Mouse (Mus musculus): Measurements from ENCODE around the gene Gatc.
"Not testable (repeated sequence)": the region's sequence is repeated elsewhere in the genome, so short reads cannot be mapped to it uniquely, and the experiment has no call there.

The Gatc gene

GRCm38 (mm10) chr5:115340577-115341313 lies at the start of gene Gatc, which contains the start of gene Triap1:
Gatc (minus strand) TSS chr5:115341178.
Triap1 (plus strand) TSS chr5:115341225.
- DNase-seq, result peak; percentile 96 to 97

- DNase-seq, result not testable (repeated sequence)
Measured at GRCm38 (mm10) chr5:115378882-115379281, 37.9 kb upstream of the Gatc start.

DNA sequence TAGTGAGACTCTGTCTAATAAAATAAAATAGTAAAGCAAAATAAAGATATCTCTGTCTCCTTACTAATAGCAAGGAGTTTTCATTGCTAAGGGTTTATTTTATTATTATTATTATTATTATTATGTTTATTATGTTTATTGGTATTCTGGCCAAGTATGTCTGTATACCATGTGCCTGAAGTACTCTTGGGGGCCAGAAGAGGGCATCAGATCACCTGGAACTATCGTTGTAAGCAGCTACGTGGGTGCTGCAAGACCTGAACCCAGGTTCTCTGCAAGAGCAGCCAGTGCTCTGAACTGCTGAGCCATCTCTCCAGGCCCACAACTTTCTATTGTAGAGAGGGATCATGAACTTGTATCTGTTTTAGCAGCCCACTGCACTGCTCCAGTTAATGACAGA lies 34.5 kb upstream of the Gatc start:
- peak in 1 of 2 experiments; percentile 19 for DNase-seq

GRCm38 (mm10) chr5:115374204-115374820 lies 33.3 kb upstream of the Gatc start:
- DNase-seq, result no peak

- peak in 1 of 2 experiments; percentile 11 for DNase-seq
Measured at GRCm38 (mm10) chr5:115373441-115374203, 32.6 kb upstream of the Gatc start.

DNA sequence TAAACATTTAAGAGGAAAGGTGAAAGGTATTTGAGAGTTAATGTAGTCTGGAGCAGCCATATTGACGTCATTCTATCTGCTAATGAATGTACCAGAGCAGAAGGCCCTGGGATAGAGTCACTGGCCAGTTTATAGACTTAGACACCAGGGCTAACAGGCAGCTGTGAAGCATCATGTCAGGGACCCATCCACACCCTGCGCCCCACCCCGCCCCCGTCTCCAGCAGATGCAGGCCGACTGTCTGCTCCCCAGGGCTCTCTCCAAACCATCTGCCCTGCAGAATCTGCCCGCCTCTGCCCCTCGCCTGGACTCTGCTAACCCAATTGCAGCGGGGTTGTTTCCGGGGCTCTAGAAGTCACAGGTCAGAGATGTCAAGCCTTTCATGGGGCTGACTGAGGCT lies 30.8 kb upstream of the Gatc start:
- peak; percentile 21 to 34 for DNase-seq

- no peak for DNase-seq
Measured at GRCm38 (mm10) chr5:115364782-115365181, 23.8 kb upstream of the Gatc start.

GRCm38 (mm10) chr5:115362819-115363714 lies 22.1 kb upstream of the Gatc start:
- DNase-seq, result no peak

DNA sequence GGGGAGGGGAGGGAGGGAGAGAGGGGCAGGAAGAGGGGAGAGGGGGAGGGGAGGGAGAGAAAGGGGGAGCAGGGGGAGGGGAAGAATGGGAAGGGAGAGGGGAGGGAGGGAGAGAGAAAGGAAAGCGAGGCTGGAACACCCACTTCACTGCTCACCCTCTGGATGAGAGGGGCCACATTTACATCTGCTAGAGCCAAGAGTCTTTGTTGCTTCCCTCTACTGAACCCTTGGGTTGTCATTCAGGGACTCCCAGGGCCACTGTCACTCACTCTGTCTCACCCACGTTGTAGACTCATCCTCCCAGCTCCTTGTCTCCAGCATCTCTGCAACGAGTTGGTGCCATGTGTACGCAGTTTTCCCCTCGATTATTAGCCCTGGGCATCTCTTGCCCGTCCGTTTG lies 21.2 kb upstream of the Gatc start:
- DNase-seq, result no peak

GRCm38 (mm10) chr5:115359851-115360372 lies 18.9 kb upstream of the Gatc start:
- no peak for DNase-seq

DNA sequence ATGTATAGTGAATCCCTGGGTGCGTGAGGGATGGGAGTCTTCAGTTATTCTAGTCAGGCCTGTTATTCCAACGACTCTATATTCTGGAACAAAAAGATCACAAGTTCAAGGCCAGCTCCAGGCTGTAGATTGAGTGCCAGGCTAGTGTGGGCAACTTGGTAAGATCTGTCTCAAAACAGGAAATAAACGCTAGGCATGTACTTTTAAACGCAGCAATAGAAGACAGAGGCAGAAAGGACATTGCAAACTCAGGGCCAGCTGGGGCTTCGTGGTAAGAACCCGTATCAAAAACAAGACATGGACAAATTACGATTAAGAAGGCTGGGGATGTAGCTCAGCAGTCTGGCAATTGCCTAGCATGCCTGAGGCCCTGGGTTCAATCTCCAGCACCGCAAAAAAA lies 18.5 kb upstream of the Gatc start:
- DNase-seq, result no peak

DNA sequence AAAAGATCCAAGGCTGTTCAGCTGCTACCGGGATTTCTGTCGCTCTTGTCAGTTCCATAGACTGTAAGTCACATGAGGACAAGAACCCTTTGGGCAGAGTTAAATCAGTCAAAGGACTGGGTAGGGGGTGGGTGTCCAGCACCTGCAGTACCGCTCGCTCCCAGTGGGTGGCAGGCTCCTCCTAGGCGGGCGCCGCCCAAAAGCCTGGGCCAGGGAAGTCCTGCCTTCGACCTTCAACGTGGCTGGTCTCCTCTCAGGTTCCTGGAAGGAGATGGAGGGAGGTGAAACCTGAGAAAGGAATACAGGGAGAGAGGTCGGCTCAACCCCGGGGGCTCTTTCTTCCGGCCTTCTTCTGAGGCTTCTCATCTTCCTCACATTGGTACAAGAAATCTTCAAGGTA lies 17.9 kb upstream of the Gatc start:
- peak; percentile 97 to 98 for DNase-seq

DNA sequence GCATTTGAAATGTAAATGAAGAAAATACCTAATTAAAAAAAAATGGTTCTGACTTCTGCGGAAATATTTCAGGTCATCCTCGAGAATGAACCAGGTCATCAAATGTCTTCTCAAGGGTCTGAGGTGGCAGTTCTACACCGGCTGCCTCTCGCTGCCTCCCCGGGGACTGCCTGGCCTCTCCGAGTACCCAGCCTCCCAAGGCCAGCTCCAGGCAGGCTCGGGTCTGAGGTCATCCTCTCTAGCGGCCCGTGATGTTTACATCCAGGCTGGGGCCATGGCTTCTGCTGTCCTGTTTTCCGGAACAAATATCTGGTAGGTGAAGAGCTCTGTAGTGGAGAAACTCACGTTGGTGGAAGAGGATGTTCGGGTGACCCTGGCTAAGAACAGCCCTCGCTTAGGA lies 14.1 kb upstream of the Gatc start:
- no peak for DNase-seq

DNA sequence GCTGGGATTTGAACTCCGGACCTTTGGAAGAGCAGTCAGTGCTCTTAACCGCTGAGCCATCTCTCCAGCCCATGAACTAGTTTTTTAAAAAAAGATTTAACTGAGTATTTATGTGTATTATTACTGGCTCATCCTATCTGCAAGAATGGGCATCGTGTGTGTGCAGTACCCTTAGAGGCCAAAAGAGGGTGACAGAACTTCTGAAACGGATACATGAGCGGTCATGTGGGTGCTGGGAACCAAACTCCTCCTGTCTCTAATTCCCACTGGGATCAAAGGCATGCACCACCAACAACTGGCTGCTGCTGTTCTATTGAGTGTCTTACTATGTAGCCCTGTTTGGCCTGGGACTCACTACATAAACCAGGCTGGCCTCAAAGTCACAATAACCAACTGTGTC lies 10.4 kb upstream of the Gatc start:
- no peak for DNase-seq

- DNase-seq, result no peak
Measured at GRCm38 (mm10) chr5:115349225-115349555, 8.2 kb upstream of the Gatc start.

DNA sequence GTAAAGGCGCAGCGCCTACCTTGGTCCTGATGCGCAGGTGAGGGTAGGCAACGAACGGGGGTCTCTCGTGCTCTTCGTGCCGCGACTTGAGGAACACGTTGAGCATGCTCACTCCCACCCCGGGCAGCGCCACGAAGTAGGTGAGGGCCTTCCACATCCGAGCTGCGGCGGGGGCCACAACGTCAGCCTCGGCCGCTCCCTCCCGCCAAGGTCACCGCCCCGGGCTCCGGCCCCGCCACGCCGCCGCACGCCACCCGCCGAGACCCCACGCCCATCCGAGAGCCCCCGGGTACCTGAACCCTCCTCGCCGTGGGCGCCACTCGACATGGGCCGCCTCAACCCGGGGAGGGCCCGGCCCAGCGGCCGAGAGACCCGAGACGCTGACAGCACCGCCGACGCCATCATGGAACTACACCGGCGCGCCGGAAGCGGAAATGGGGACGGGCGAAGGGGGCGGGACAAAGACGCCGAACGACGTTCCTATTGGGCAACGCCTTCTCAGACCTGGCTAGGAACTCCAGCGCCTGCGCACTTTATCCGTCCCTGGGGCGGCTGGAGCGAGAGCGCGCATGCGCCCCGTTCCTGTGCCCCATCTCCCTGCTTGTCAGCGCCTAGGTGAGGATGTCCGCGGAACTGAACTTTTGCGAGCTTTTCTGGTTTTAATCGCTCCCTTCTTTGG lies 7.7 kb upstream of the Gatc start, which contains the start of gene Cox6a1:
Gene Cox6a1 (minus strand): TSS at position 436 of the 679 bp plus-strand sequence.
- DNase-seq, result peak; percentile 99

GRCm38 (mm10) chr5:115347564-115347963 lies 6.6 kb upstream of the Gatc start:
- peak; percentile 90 to 91 for DNase-seq

DNA sequence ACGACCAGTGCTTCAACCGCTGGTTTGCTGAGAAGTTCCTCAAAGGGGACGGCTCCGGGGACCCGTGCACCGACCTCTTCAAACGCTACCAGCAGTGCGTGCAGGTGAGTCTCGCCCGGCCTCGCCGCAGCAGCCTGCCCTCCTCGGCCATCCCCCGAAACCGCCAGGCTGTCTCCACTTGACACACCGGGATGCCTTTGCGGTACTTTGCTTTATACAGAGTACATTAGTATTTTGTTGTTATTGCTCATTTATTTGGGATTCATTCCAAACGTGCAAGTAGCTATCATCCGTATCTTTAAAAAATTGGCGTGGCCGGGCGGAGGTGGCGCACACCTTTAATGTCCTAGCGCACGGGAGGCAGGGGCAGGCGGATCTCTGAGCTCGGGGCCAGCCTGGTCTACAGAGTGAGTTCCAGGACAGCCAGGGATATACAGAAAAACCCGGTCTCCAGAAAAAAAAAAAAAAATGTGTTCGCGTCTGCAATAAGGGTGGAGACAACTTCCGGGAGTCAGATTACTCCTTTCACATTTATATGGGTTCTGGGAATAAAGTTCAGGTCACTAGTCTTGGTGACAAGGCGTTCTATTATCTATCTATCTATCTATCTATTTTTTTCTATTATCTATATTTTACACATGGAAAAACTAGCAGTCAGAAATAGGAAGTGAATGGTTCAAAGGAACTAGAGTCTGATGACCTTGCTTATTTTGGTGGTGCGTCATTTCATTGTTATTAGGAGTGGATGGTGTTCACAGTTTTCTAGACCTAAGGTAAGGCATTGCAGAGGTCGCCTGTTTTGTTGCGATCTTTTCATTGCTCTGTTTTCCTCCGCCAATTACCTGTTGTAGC lies 562 bp upstream of the Gatc start:
- no peak for DNase-seq

DNA sequence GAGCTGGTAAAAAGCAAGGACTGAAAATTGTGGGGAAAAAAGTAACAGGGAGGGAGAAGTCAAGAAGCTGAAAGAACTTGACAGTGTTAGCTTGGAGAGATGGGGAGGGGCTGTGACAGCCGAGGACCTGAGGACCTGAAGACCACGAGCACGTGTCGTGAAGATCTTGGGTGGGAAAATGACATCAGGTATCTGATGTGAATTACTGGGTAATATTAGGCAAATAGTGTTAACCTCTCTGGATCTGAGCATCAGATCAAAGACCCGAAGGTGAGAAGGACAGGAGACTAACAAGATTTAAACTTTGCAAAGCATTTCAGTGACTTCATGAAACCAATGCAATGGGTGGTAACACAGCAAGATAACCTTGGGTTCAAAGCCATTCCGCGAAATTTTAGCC lies 971 bp downstream of the Gatc start:
- no peak for DNase-seq

- no peak for DNase-seq
Measured at GRCm38 (mm10) chr5:115333626-115334025, 7.4 kb downstream of the Gatc start.

DNA sequence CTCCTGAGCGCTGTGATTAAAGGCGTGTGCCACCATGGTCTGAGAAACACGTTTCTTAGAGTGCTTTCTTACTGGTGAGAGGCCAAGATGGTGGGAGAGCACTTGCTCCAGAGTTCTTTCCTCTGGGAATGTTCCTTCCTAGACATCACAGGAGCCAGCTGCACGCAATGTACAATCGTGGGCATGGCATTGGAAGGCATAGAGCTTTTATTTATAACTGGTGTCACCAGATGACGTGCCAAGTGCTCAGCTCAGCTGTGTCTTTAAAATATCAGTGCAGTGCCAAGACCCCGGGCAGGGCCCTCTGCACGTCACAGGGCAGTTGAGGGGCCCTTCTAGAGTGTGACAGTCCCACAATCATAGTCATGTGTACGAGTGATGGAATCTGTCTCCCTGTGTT lies 10.0 kb downstream of the Gatc start:
- DNase-seq, result no peak

Data from cerebellum, postnatal 10 days (tissue).